10 mouse cellular contexts compared by ENCODE assay signal in genomic region chr7:116222288-116223009, GRCm38 (mm10).
DNase-seq lines count a peak whose midpoint lies in the region; ATAC-seq lines count a peak whose summit lies in the region.
"Had no signal": no experiment of that assay in that cellular context is flagged by ENCODE, and none has a peak within 500 bp of the region (broad histone marks: within the 10 kb centered on the region; RNA-seq: fewer than 3 reads in every experiment).

No protein-coding gene starts in this region.

- H3K36me3 ChIP-seq in forebrain, embryonic 10.5 days (replicated peaks): no peaks in the 10 kb centered on the region
- no peaks in the 10 kb centered on the region for H3K36me3 ChIP-seq in forebrain, embryonic 14.5 days (ENCODE audit: control insufficient read depth, insufficient read depth, low read length)
- H3K36me3 ChIP-seq in kidney, embryonic 15.5 days: no peaks in the 10 kb centered on the region
- H3K36me3 ChIP-seq in kidney, embryonic 16.5 days (ENCODE audit: insufficient read depth, low read length): no peaks in the 10 kb centered on the region
- H3K36me3 ChIP-seq in intestine, embryonic 14.5 days (ENCODE audit: control insufficient read depth, insufficient read depth, low read length): no peaks in the 10 kb centered on the region
- no peaks in the 10 kb centered on the region for H3K36me3 ChIP-seq in midbrain, embryonic 15.5 days (replicated peaks)

- H3K4me2 ChIP-seq in forebrain, embryonic 14.5 days (ENCODE audit: low read length): no peak overlapping the region
- no peak overlapping the region for H3K4me2 ChIP-seq in kidney, embryonic 15.5 days
- no peak overlapping the region for H3K4me2 ChIP-seq in kidney, embryonic 16.5 days (replicated peaks; ENCODE audit: low read depth, low read length)
- no peak overlapping the region for H3K4me2 ChIP-seq in intestine, embryonic 14.5 days (ENCODE audit: low read length)
- no peak overlapping the region for H3K4me2 ChIP-seq in midbrain, embryonic 15.5 days

- no peak overlapping the region for H3K4me3 ChIP-seq in forebrain, embryonic 10.5 days
- no peak overlapping the region for H3K4me3 ChIP-seq in forebrain, embryonic 14.5 days (ENCODE audit: low read depth, low read length)
- H3K4me3 ChIP-seq in kidney, embryonic 15.5 days (replicated peaks): no peak overlapping the region
- H3K4me3 ChIP-seq in kidney, embryonic 16.5 days (ENCODE audit: low read length): no peak overlapping the region
- no peak overlapping the region for H3K4me3 ChIP-seq in intestine, embryonic 14.5 days (ENCODE audit: low read depth, low read length)
- H3K4me3 ChIP-seq in midbrain, embryonic 15.5 days: no peak overlapping the region
- H3K4me3 ChIP-seq: gastrocnemius, adult 2 months had no signal

- no peaks in the 10 kb centered on the region for H3K27me3 ChIP-seq in forebrain, embryonic 10.5 days (ENCODE audit: poor library complexity, severe bottlenecking)
- H3K27me3 ChIP-seq in forebrain, embryonic 14.5 days (replicated peaks; ENCODE audit: control insufficient read depth, insufficient read depth, low read length): no peaks in the 10 kb centered on the region
- no peaks in the 10 kb centered on the region for H3K27me3 ChIP-seq in kidney, embryonic 15.5 days
- no peaks in the 10 kb centered on the region for H3K27me3 ChIP-seq in kidney, embryonic 16.5 days (ENCODE audit: insufficient read depth, low read length)
- no peaks in the 10 kb centered on the region for H3K27me3 ChIP-seq in intestine, embryonic 14.5 days (replicated peaks; ENCODE audit: control insufficient read depth, insufficient read depth, low read length)
- H3K27me3 ChIP-seq in midbrain, embryonic 15.5 days (replicated peaks): no peaks in the 10 kb centered on the region

- H3K9me3 ChIP-seq in forebrain, embryonic 10.5 days: no peaks in the 10 kb centered on the region
- no peaks in the 10 kb centered on the region for H3K9me3 ChIP-seq in forebrain, embryonic 14.5 days (replicated peaks; ENCODE audit: control insufficient read depth, low read length)
- no peaks in the 10 kb centered on the region for H3K9me3 ChIP-seq in kidney, embryonic 15.5 days (replicated peaks)
- H3K9me3 ChIP-seq in kidney, embryonic 16.5 days (ENCODE audit: low read length): no peaks in the 10 kb centered on the region
- no peaks in the 10 kb centered on the region for H3K9me3 ChIP-seq in intestine, embryonic 14.5 days (ENCODE audit: control insufficient read depth, low read length)
- H3K9me3 ChIP-seq in midbrain, embryonic 15.5 days: no peaks in the 10 kb centered on the region

- 70% methylated on average over 8 of the region's 8 CpGs for WGBS in forebrain, embryonic 10.5 days
- WGBS in forebrain, embryonic 14.5 days: 57% methylated on average over 8 of the region's 8 CpGs
- 61% methylated on average over 8 of the region's 8 CpGs for WGBS in kidney, embryonic 15.5 days
- WGBS in kidney, embryonic 16.5 days: 56% methylated on average over 8 of the region's 8 CpGs
- WGBS in intestine, embryonic 14.5 days: 55% methylated on average over 8 of the region's 8 CpGs
- WGBS in midbrain, embryonic 15.5 days: 60% methylated on average over 8 of the region's 8 CpGs

- H3K9ac ChIP-seq in forebrain, embryonic 14.5 days (ENCODE audit: low read length): no peak overlapping the region
- no peak overlapping the region for H3K9ac ChIP-seq in kidney, embryonic 15.5 days
- H3K9ac ChIP-seq in kidney, embryonic 16.5 days (replicated peaks; ENCODE audit: low read length): no peak overlapping the region
- H3K9ac ChIP-seq in intestine, embryonic 14.5 days (ENCODE audit: low read length): no peak overlapping the region
- no peak overlapping the region for H3K9ac ChIP-seq in midbrain, embryonic 15.5 days

- ATAC-seq in forebrain, embryonic 14.5 days: no peak
- peak; percentile 20; the same call in 1 of the 2 replicates for ATAC-seq in kidney, embryonic 15.5 days (replicated peaks; ENCODE audit: low FRiP score)
- no peak for ATAC-seq in kidney, embryonic 16.5 days (ENCODE audit: low FRiP score, low TSS enrichment)
- peak; percentile 77 for ATAC-seq in intestine, embryonic 14.5 days (replicated peaks; ENCODE audit: low FRiP score, low TSS enrichment, low read depth)
- 0 out of 2 replicates have a peak, but pooled peaks have one; percentile 34 for ATAC-seq in midbrain, embryonic 15.5 days (replicated peaks)

- DNase-seq in forebrain, embryonic 10.5 days (ENCODE audit: extremely low spot score, low spot score): no peak
- no peak for DNase-seq in forebrain, embryonic 14.5 days (ENCODE audit: low spot score)
- DNase-seq in intestine, embryonic 14.5 days (ENCODE audit: low spot score): peak; percentile 66
- DNase-seq in thymus, adult 18-20 months: no peak
- no peak for DNase-seq in adipocyte (ENCODE audit: low spot score)
- DNase-seq: gastrocnemius, adult 2 months; kidney, adult 18-20 months had no signal

- H3K27ac ChIP-seq in forebrain, embryonic 10.5 days: peak overlapping the region; percentile 56; the same call in 1 of the 2 replicates
- no peak overlapping the region for H3K27ac ChIP-seq in forebrain, embryonic 14.5 days (ENCODE audit: low read depth, low read length)
- H3K27ac ChIP-seq in kidney, embryonic 15.5 days: no peak overlapping the region
- H3K27ac ChIP-seq in kidney, embryonic 16.5 days (ENCODE audit: low read length): no peak overlapping the region
- H3K27ac ChIP-seq in intestine, embryonic 14.5 days (ENCODE audit: low read depth): no peak overlapping the region
- no peak overlapping the region for H3K27ac ChIP-seq in midbrain, embryonic 15.5 days
- H3K27ac ChIP-seq: gastrocnemius, adult 2 months had no signal

- peaks cover 46% of the 10 kb centered on the region for H3K4me1 ChIP-seq in forebrain, embryonic 10.5 days
- peaks cover 12% of the 10 kb centered on the region for H3K4me1 ChIP-seq in forebrain, embryonic 14.5 days (ENCODE audit: control insufficient read depth, insufficient read depth, low read length)
- H3K4me1 ChIP-seq in kidney, embryonic 15.5 days: peaks cover 23% of the 10 kb centered on the region
- peaks cover 14% of the 10 kb centered on the region for H3K4me1 ChIP-seq in kidney, embryonic 16.5 days (ENCODE audit: insufficient read depth, low read length)
- peaks cover 20% of the 10 kb centered on the region for H3K4me1 ChIP-seq in intestine, embryonic 14.5 days (replicated peaks; ENCODE audit: control insufficient read depth, insufficient read depth, low read length)
- H3K4me1 ChIP-seq in midbrain, embryonic 15.5 days: peaks cover 16% of the 10 kb centered on the region

Comparison
In these comparisons a context has a peak if more than half of its experiments do, and no peak if none do; other contexts are left out.
1. ATAC-seq: peak in kidney, embryonic 15.5 days (single experiment), intestine, embryonic 14.5 days (single experiment) and midbrain, embryonic 15.5 days (single experiment); none in forebrain, embryonic 14.5 days (single experiment) and kidney, embryonic 16.5 days (single experiment).